Mouse (Mus musculus): ENCODE results near the gene Strn4. TPM values are rescaled to one million over a fixed set of nuclear protein-coding genes. Genes with fewer than 3 reads are reported as not detected.

The Strn4 gene
- total RNA-seq, 2 experiments from 2014 or later, result 42.3 to 46.1 TPM

DNA sequence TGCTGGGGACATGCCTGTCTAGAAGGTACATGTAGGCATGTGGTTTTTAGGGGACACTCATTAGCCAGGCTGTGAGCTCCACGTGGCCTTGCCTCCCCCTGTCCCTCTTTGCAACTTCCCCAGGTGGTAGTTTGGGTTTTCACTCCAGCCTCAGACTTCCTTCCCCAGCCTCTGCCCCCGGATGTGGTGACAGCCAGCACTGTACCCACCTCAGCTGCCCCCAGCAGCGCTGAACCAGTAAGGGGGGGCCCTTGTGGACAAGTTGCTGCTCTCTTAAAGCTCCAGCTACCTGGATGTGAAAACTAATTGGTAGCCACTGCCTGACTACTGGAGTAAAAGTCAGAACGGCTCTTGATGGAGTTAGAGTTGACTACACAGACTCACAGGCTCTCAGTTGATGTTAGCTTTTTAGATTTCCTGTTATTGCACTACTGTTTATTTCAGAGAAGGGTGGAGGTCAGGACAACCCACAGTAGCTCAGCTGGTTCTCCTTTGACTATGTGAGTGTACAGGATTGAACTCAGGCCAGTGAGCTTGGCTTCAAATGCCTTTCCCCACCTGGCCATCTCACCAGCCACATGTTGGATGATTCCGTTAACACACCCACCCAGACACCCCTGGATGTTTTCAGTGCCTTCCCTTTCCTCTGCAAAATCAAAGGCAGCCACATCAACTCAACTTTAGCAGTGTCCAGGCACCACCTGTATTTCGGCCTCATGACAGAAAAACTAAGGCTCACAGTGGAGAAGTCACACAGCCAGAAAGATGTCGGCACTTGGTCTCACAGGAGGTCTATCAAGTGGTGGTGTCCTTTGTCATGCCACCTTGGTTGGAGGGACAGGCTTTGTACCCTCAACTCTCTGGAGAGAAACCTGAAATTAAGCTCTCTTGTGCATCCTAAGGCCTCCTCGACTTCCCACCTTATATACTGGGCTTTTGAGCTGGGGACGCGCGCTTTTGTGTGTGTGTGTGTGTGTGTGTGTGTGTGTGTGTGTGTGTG is 26.2 kb downstream of the Strn4 start:
- DNase-seq, result no peak

DNA sequence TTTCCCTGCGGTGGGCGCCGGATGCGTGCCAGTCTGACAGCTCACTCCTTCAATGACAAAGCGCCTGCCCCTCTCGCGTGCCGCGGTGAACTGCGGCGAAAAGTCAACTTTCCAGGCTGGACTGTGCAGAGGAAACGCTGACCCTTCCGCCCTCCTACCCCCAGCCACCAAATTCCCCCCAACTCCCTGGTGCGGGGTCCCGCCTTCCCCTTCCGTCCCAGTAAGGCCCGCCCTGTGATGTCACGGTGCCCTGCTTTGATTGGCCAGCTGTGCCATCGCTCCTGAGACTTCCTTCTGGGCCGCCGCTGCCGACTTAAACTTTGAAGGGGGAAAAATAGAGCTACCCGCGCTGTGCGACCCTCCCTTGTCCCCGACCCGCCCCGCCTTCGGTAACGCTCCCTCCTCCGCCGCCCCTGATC is 27.0 kb downstream of the Strn4 start, which contains the start of gene Prkd2:
Prkd2 (plus strand) TSS at position 258 of the 419 bp plus-strand sequence.
- DNase-seq, result peak; percentile 86

DNA sequence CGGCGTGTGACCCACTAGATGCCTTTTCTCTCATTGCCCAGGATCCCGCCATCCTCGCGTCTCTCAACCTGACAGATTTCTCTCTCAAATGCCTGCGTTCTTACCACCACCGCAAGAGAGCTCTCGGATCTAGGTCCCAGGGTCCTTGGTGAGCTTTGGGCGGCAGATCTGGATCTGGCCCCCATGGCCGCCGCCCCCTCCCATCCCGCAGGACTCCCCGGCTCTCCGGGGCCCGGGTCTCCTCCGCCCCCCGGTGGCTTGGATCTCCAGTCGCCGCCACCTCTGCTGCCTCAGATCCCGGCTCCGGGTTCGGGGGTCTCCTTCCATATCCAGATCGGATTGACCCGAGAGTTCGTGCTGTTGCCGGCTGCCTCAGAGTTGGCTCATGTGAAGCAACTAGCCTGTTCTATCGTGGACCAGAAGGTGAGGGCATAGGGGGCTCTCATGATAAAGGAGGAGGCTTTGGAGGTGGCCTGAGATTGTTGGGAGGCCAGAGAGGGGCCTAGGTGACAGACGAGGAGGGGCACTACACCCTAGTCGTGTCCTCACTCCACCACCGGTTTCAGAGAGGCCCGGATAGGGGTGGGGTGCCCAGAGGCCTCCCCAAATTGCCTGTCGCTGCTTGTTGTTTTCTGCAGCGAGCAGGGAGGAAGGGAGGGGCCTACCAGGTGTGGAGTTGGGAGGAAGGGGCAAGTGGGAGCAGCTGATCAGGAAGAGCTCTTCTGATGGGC is 27.9 kb downstream of the Strn4 start:
- no peak for DNase-seq

DNA sequence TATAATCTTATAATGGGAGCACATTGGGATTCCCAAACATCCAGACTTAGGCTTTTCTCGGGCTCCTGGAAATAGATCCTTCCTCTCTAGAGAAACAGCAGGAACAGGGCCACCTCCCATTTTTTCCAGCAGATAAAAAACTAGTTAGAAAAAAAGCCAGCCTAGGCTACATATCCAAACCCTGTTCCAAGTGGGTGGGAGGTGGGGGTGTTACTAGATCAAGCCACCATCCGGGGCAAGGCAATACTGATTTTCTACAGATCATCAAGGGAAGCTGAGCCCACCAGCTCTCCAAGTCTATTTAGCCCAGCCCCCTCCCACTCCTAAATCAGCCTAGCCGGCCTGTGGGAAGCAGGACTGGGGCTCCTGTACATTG is 29.0 kb downstream of the Strn4 start:
- no peak for DNase-seq

DNA sequence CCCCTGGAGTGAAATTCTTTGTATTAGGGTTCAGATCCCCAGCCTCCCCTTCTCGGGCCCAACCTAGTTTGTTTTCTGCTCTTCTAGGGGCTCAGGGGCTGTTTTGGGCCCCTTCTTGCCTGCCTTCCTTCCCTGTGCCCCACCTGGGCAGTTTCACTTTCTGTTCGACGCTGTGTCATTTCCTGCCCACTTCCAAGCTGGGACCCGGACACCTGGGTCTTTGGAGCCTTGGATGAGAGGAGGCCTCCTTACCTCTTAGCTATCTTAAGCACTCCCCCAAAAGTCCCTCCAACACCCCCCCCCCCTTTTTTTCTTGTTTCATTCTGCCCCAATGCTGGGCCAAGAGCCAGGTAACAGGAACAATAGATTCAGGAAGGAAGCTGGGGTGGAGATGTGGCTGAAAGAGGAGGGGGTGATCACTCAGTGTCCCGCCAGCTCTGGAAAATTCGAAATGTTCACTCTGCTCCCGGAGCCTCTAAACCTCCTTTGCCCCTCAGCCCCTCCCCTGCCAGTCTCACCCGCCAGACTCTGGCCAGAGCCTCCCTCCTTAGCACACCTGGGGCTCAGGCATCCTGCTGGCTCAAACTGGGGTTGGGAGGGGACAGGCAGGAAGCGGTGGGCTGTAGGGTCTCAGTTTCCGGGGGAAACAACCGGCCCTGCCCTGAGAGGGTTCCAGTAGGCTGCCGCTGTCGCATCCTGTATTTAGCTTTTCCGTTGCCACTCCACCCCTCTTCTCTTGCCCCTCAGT is 29.6 kb downstream of the Strn4 start:
- DNase-seq, result no peak

DNA sequence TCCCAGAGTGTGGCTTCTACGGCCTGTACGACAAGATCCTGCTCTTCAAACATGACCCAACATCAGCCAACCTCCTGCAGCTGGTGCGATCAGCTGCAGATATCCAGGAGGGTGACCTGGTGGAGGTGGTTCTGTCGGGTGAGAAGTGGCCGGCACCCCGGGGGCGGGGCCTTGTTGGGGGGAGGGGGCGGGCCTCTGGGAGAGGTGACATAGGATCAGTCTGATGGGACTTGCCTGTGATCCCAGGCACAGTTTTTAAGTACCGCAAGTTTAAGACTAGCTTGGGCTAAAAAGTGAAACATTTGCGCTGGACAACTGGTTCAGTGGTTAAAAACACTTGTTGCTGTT is 30.1 kb downstream of the Strn4 start:
- DNase-seq, result no peak

DNA sequence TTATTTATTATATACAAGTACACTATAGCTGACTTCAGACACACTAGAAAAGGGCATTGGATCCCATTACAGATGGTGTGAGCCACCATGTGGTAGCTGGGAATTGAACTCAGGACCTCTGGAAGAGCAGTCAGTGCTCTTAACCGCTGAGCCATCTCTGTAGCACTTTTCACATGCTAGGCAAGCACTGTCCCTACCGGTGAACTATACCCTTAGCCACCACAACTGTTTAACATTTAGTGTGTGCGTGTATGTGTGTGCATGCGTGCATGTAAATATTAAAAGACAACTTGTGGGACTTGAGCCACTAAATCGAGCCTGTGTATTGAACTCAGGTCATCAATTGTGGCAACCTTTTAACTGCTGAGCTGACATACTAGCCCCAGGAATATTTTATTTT is 31.1 kb downstream of the Strn4 start:
- DNase-seq, result no peak

DNA sequence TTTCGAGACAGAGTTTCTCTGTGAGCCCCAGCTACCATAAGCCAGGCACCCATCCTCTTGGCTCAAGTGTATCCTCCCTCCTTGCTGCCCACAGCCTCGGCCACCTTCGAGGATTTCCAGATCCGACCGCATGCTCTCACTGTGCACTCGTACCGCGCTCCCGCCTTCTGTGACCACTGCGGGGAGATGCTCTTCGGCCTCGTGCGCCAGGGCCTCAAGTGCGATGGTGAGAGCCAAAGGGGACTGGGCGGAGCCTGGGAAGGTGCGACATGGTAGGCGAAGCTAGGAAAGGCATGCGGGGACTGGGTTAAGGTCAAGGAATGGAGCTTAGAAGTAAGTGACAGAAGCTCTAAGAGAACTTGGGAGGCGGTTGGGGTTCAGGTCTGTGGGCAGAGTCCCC is 31.8 kb downstream of the Strn4 start:
- DNase-seq, result no peak

DNA sequence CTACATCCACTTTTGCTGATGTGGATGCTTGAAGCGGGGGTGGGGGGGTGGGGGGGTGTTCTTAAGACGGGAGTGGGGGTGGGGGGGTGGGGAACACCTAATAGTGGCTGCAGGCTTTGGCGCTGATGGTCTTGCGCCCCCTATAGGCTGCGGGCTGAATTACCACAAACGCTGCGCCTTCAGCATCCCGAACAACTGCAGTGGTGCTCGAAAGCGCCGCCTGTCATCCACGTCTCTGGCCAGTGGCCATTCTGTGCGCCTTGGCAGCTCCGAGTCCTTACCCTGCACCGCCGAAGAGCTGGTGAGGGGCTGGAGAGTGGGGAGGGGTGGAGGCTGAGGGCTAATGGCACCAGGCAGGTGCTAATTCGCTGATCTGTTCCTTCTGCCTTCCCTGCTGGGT is 32.9 kb downstream of the Strn4 start:
- peak; percentile 72 for DNase-seq

DNA sequence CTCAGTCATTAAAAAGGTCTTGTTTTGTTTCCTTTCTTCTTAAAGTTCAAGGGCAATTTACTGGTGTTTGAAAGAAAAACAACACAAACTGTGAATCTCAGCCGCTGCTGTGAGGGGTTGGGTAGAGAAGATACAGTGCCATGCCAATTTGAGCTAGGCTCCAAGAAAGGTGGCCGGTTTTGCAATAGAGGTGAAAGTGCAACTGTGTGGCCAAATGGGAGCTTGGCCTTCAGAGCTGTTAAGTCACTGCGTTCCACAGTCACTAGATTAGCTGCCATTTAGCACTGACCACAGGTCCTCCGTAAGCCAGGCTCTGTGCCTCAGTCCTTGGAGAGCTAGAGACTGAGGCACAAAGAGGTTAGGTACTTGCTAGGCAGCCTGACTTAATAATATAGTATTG is 35.9 kb downstream of the Strn4 start:
- DNase-seq, result no peak

DNA sequence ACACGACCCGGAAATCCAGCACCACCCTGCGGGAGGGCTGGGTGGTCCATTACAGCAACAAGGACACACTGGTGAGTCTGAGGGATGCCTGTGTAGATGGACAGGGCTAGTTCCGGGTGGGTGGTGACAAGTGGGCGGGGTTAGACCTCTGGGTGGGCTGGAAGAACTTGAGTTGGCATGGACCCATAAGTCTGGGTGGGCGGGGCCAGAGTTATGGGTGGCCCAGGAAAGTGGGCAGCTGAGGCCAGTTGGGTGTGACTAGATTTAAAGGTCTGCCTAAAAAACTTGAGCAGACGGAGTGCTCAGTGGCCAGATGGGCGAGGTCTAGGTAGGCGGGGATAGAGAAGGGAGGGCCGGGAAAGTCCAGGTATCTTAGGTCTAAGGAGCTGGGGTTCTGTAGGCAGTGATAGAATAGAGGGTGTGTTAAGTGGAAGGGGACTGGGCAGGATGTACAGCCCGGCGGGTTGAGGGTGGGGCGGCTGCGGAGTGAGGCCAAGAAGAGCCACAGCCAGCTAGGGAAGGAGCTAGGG is 37.7 kb downstream of the Strn4 start:
- DNase-seq, result no peak

DNA sequence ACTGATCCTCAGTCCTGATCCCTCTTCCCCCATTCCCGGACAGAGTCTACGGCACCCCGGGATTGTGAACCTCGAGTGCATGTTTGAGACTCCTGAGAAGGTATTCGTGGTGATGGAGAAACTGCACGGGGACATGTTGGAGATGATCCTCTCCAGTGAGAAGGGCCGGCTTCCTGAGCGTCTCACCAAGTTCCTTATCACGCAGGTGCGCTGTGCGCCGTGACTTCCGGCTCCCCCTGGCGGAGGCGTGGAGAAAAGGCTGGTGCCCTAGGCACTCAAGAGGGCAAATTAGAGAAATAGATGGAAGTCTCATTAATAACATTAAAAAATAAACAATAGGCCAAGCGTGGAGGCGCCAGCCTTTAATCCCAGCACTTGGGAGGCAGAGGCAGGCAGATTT is 42.6 kb downstream of the Strn4 start:
- peak; percentile 41 for DNase-seq

DNA sequence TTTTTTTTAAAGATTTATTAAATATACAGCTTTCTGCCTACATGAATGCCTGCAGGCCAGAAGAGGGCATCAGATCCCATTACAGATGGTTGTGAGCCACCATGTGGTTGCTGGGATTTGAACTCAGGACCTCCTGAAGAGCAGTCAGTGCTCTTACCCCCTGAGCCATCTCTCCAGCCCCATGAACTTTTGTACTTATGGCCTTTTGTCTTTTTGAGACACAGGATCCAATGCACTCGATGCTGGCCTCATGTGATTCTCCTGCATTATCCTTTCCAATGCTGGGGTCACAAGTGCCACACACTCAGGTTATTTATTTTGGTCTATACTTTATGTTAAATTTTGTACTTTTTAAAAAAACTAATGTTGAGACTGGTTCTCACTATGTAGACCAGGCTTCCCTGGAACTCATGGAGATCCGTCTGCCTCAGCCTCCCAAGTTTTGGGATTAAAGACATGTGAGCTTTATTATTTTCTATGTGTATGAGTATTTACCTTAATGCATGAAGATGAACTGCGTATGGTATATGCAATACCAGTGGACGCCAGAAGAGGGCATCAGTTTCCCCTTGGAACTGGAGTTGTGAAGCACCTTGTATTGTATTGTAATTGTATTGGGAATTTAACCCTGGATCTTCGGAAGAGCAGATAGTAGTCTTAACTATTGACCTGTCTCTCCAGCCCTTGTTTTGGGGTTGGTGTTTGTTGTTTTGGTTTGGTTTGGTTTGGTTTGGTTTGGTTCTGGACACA is 44.4 kb downstream of the Strn4 start:
- DNase-seq, result no peak

DNA sequence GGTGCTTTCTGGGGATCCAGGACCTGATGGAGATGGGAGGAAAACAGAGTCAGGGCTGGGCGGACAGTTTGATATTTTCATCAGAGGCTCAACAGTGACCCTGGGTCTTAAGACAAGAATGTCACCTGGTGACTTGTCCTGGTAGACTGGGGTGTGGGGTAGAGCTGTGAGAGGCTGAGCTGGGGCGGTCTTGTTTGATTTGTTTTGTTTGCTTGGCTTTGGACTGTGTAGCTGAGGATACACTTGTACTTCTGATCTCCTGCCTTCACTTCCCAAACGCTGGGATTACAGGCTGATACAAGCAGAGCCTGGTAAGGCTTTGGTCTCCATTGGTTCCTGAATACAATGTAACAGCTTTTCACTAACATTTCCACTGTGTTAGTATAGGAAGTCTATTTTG is 51.8 kb downstream of the Strn4 start:
- DNase-seq, result no peak

DNA sequence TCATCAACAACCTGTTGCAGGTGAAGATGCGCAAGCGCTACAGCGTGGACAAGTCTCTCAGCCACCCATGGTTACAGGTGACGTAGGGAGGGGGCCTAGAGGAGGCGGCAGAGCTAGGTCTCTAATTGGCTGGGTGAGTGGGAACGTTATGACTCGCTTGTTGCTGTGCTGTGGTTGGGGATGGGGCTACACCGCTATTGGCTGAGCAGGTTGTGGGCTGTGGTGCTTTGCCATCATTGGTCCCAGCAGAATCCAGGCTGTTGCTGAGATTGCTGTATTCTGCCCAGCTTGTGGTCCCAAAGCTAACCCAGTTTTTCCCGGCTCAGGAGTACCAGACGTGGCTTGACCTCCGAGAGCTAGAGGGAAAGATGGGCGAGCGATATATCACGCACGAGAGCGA is 53.8 kb downstream of the Strn4 start:
- no peak for DNase-seq

DNA sequence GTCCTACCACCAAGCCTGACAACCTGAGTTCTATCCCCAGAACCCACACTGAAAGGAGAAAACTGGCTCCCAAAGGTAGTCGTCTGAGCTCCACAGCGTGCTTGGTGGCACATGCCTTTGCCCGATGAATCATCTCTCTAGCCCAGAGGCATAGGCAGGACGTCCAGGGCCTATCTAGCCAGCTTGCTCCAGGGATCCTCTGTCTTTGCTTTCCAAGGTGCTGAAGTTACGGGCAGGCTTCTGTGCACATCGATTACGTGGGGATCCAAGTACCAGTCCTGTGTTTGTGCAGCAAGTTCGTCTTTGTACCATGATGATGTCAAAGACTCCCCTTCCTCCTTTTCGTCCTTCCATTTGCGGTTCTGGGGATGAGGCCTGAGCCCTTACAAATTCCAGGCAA is 55.9 kb downstream of the Strn4 start:
- DNase-seq, result no peak

DNA sequence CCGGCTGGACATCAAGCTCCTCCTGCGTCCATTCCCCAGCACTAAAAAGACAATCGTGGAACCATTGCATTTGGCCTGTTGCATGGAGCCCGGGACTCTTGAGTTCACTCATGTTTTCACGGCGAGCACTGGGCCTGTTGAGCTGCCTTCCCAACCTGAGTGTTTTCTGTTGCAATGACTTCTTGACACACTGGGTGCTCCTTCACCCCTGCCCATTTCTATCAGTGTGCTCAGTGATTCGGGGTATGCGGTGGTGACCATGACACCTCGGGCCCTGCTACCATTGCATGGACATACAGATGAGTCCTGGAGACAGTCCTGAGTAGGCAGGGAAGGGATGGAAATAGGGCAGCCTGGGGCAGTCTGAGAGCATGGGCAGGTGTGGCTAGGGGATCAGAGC is 56.8 kb downstream of the Strn4 start:
- DNase-seq, result no peak

DNA sequence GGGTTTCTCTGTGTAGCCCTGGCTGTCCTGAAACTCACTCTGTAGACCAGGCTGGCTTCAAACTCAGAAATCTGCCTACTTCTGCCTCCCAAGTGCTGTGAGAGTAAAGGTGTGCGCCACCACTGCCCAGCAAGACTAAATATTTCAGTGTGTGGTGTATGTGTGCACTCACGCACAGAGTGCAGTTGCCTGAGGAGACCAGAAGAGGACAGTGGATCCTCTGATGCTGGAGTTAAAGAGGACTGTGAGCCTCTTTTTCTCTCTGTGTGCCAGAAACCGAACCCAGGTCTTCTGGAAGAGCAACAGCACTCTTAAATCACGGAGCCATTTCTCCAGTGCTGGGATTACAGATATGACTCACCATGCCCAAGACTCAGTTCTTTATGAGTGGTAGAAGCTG is 57.7 kb downstream of the Strn4 start:
- DNase-seq, result no peak

DNA sequence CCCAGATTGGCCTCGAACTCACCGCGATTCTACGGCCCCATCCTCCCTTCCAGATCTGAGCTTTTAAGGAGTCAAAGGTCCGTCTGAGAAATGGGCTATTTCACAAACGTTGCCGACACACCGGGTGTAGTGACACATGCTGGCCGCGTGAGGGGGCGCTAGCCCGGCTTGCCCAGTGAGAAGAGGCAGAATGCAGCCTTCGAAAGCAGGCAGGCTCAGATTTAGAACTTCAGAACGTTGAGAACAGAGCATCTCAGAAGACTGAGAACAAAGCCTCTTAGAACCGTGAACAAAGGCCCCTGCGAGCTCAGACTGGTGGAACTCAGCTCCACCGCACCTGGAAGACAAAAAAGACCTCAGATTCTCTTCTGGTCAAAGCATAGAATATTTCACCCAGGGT is 58.5 kb downstream of the Strn4 start:
- DNase-seq, result peak; percentile 82

DNA sequence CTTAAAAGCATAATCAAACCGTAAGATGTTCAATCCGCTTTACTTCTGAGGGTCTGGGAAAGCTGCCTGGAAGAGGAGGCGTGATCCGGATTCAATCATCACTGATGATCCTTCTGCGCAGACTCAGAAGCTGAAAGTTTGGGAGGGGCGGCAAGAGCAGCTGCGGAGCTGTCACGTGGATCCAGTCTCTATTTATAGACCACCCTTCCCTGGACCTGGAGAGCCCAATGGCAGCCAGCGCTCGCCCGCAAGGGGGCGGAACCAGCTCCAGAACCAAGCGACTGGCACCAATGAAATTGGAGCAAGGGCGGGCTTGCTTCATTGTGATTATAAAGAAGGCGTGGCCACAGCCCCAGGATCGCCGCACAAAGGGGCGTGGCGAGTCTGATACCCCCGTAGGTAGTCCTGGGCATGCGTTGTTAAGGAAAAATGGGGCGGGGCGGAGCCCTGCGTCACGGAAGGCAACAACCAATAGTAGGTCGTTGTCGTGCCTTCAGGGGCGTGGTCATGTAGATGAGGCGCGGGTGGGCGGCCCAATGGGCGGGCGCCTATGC is 59.1 kb downstream of the Strn4 start:
- DNase-seq, result peak; percentile 97

DNA sequence AGATGAGACGGTGACA is 59.4 kb downstream of the Strn4 start, which contains the start of gene Dact3:
Dact3 (plus strand) TSS at position 8 of the 16 bp plus-strand sequence.
- no peak for DNase-seq

DNA sequence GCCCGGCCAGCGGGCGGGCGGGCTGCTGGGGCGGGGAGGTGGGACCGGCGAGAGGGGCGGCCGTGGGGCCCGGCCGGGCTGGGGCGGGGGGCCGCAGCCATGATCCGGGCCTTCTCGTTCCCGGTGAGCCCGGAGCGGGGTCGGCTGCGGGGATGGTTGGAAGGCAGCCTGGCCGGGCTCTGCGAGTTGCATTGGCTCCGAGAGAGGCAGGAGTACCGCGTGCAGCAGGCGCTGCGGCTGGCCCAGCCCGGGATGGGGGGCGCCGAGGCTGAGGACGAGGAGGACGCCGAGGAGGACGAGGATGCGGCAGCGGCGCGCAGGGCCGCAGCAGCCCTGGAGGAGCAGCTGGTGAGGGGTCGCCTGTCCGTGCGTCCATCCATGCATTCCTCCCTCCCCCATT is 59.6 kb downstream of the Strn4 start:
- no peak for DNase-seq
